Mouse (Mus musculus) spleen, postnatal 14 days (tissue): Measurements from ENCODE around the gene Nmrk1.

ENCODE experiments used
- DNase-seq, 2 experiments: peaks; one replicate each; pipeline ENCODE4 v3.0.0; 2021 to 2022; ENCODE audit warnings: low spot score in 2 of 2

Nmrk1 gene

DNA sequence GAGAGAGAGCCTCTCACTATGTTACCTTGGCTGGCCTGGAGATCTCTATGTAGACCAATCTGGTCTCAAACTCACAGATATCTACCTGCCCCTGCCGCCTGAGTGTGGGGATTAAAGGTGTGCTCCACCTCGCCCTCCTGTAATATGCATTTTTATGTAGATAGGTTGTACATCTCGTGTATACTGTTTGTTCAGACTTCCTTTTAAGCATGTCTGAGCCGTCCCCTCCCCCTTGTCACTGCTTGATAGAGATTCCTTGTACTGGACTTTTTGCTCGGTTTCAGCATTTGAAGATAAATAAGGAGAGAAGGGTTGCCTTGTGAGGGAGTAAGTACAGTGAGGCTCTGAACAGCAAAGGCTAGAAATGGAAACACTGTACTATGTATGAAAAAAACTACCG, 21.3 kb downstream of the Nmrk1 start:
- no peak for DNase-seq

DNA sequence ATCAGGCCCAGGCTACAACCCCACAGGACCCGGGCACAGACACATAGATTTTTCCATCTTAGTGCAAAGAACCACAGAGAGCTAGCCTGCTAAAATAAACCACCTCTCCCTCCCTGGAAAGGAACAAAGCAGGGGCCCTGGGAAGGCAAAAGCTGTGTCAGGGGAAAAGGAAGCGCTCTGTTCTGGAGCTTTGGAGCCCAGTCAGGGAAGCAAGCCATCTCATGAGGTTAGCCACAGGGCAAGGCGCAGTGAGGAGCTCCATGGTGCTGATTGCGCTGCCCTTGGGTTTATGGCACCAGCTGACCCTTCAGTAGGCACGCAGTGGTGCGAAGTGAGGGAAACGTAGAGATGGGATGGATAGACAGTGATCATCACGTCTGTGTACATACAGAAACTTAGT, 22.6 kb downstream of the Nmrk1 start:
- no peak for DNase-seq

DNA sequence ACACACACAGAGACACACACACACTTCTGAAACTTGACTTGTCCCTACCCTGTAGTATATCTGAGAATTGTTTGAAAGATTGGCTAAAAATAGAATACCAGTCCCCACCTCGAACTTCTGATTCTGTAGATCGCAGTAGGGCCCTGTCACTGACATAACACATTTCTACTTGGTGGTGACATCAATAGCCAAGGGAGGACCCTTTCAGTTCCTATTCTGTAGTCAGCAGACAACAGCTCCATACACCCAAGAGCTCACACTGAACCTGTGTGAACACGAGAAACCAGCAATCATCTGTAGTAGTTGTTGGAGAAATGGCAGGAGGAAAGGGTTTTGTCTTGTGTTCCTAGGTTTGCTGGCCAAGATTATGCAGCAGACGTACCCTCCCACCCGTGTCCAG, 23.2 kb downstream of the Nmrk1 start:
- no peak for DNase-seq

DNA sequence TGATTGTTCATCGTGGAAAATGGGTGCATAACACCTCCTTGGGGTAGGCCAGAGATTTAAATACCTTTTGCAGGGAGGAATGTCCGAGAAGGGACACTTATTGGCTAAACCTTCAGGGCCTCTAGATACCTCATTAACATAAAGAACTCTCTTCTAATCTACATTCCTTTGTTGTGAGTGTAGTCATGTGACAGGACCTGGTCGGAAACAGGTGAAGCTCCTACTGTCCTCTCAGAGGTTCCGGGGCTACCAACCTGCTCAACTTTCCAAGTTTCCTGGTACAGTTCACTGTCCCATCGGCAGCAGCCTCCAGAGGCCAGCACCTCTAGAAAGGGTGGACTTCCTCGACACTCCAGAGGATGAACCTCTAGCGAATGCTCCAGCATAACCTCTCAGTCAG, 24.2 kb downstream of the Nmrk1 start:
- no peak for DNase-seq

DNA sequence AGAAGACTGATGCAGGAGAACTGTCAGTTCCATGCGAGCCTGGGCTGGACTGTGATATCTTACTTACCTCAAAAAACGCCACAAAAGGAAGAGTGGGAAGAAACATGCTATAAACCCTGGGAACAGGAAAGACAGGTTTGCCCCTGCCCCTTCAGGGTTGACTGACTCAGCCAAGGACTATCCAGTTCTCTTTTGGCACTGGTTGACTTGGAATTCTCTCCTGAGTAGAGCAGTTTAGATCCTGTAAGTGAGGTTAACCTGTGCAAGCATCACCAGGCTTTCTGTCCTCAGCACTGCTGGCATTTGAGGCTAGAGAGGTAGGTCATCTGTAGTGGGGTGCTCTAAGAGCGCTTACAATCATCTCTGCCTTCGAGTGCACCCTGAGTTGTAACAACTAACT, 26.7 kb downstream of the Nmrk1 start:
- no peak for DNase-seq

DNA sequence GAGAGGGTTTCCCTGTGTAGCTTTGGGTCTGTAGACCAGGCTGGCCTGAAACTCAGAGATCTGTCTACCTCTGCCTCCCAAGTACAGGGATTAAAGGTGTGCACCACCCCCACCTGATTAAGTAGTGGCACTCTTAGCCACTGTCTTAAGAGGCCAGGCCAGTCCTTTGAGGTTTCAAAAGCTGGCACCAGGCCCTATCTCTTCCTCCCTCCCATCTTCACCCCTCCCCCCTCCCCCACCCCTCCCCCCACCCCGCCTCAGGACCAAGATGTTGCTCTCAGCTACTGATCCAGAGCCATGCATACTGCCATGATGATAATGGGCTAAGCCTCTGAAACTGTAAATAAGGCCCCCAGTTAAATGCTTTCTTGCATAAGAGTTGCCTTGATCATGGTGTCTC, 27.6 kb downstream of the Nmrk1 start:
- DNase-seq, result no peak

DNA sequence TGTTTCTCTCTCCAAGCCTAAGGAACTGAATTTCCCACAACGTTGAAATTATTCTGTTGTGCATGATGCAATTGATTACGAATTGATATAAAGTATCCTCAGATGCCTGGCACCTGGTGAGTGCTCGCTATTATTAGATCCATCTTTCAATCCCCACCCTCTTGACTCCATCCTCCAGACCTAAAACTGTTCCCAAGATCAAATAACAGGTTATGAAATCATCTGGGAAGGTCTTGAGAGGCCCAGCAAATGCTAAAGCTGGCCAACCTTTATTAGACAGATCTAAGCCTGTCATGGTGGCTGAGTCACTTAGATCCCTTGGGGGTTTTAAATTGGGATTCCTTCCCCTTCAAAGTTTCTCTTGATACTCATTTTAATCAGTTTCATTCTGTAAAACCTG, 28.7 kb downstream of the Nmrk1 start:
- no peak for DNase-seq

DNA sequence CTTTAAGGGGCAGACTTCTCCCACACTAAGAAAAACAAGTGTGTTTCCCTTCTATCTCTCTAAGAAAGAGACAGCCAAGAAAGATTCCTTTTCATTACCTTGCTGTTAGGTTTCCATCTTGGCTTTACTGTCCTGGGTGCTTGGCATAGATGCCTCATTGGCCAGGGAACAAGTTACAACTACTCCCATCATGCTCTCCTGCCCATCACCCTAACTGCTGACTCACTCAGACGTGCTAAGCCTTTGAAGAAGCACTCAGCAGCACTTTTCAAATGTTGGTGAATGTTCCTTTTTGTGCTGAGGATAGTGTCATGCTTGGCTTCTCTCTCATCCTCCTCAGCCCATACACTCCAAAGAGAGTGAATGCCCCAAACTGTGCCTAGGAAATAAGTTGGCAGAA, 29.9 kb downstream of the Nmrk1 start:
- DNase-seq, result no peak

DNA sequence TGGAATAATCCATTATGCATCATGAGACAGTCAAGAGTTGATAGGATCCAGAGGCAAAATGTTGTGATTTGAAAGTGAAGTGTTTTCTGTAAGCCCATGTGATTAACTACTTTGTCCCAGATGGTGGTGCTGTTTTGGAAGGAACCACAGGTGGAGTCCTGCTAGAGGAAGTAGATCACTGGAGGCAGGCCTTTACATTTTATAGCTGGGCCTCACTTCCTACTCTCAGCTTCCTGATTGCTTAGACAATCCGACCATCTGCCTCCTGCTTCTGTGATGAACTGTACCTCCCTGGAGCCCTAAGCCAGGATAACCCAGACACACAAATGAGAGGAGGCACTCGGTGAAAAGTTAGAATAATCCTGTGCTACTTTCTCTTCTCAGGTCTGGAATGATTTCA, 32.2 kb downstream of the Nmrk1 start:
- DNase-seq, result no peak

DNA sequence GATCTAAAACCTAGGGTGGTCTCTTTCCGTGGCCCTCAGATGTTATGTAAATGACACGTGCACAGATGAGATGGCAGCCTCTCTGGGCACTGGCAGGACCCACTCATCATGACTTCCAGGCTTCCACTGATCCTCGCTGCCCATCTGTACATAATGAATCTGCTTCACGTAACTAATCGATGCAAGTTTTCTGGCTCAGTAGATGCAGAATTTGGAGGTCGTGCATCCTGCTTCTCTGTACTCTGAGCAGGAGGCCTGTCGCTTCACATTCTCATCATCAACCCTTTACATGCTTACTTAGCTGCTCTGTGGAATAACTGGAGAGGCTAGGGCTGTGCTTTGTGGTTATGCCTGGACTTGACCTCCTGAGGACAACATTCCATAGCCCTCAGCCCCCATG, 35.2 kb downstream of the Nmrk1 start:
- DNase-seq, result no peak

DNA sequence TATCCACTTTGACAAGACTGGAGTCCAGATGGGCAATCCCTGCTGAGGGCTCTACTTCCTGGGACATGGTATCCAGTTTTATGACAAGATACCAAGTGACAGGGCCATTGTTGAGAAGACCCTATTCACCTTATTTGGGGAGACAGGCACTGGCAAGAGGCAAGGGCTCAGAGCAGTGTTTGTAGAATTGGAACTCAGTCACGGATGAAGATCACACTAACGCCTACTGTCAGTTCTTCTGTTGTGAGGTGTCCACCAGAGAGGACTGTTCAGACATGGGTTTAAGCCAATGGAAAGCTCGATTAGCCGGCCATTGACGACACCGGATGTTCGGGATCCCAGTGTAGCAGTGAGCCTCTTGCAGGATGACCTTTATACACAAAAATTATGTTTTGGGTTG, 37.8 kb downstream of the Nmrk1 start:
- DNase-seq, result no peak

DNA sequence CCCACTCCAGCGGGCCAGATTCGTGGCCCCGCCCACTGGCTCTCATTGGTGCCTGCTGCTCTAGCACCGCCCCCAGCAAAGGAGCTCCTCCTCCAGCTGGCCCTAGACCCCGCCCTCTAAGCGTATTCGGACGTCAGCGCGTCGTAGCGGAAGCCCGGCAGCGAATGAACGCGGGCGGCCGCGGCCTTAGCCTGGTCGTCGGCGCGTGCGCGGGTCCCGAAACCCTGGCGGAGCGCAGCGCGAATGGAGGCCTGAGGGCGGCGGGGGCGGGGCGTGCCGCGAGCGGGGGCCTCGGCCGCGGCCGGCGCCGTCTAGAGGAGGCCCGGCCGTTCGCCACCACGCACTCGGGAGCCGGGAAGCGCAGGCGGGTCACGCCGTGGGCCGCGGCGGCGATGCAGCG, 38.9 kb downstream of the Nmrk1 start, which contains the start of gene Carnmt1:
Gene Carnmt1, plus strand, starts transcription at position 157 of the 400 bp plus-strand sequence.
- DNase-seq, result peak; percentile 98

DNA sequence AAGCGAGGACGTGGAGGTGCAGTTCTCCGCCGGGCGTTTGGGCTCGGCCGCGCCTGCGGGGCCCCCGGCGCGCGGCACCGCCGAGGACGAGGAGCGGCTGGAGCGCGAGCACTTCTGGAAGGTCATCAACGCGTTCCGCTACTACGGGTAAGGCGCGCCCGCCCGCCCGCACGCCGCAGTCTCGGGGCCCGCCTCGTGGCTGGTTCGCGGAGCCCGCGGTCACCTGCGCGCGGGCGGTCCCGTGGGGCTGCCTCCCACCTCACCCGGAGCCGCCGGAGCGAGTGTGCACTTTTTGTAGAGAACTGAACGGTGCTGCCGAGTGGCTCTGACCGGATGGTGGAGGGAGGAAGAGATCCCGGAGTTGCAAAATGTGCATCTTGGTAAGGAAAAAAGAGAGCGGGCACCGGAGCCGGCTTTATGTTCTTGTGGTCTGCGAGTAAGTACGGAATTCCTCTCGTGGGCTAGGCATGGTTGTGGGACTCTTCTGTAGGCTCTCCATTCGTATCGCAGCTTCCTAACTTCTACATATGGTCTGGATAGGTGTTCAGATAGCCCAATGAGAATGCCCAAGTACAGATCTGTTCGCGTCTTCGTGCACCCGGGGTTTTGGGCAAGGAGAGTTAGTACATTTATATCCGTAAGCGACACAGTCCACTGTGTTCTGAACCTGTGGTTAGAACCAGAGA, 39.4 kb downstream of the Nmrk1 start:
- DNase-seq, result peak; percentile 29 to 40

DNA sequence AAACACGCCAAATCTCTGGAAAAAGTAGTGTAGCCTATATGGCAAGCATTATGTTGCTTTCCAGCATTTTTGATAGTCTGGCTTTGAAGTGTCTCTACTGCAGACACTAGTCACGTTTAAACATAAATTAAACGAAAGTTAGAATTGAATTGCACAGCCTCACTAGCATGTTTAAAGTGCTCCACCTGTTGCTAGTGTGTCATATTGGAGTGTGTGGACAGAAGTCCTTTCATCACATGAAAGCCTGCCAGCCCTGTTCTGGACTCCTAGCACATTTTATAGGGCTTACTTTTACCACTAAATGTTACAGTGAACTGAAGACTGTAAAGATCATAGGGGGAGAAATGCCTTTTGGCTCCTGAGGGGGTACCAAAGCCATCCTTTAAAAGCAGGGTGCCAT, 40.7 kb downstream of the Nmrk1 start:
- no peak for DNase-seq

DNA sequence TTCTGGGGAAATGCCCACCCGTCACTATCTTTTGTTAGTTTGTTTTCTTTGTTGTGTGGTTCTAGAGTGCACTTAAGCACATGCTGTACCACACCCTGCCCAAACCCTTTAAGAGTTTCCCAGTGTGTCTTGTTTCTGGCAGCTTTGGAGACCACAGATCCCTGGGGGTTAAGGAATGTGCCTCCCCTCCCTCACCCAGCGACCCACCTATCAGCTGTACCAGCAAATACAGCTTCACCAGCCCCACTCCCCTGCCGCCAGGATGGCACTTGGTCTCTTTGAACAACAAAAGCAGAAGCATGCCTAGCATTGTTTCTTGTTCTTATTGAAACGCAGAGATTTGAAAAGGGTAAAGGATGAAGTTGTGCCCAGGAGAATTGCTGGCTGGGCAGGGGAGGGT, 41.4 kb downstream of the Nmrk1 start:
- no peak for DNase-seq

DNA sequence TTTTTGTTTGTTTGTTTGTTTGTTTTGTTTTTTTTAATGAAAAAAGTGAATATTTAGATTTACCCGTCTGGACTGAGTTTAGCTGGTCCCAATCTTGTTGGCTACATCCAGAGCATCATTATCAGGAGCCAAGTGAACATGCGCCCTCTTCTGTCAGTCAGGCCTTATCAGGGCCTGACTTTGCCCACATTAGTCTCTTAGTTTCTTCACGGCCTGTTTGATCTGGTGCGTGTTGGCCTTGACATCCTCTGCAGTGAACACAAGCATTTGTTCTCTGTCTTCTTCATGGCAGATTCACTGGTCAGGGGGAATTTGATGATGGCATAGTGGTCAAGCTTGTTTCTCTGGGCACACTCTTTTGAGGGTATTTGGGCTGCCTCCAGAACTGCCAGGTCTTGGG, 50.4 kb downstream of the Nmrk1 start:
- DNase-seq, result no peak

DNA sequence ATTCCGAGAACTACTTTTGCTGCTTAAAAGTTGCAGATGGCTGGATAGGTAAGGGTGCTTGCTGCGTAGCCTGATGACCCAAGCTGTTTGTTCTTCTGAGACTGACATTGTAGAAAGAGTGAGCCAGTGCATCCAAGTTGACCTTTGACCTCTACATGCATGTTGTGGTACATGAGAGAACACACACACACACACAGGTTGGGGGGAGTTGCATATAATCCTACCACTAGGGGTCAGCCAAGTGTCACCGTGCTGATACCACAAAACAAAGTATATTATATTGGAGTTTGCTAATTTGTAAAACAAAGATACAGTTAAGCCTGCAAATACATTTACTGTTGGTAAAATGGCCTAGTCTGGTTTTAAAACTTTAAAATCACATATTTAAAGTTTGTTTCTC, 55.8 kb downstream of the Nmrk1 start:
- peak in 1 of 2 experiments; percentile 37 for DNase-seq

DNA sequence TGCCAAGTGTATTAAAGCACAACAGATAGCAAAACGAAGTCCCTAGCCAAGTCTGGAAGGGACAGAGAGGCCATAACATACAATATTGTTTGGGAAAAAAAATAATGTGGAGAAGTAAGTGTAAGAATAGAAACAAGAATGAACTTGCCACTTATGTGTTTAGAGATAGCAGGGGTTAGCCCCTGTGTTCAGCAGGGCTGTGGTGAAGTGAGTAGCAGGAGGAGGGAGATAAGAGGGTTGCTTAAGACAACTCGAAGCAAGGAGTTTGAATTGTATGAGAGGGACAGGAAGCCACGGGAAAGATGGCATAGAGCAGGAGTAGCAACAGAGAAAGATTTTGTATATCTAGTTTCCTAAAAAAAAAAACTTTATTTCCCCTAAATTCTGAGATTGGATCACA, 60.4 kb downstream of the Nmrk1 start:
- DNase-seq, result no peak

DNA sequence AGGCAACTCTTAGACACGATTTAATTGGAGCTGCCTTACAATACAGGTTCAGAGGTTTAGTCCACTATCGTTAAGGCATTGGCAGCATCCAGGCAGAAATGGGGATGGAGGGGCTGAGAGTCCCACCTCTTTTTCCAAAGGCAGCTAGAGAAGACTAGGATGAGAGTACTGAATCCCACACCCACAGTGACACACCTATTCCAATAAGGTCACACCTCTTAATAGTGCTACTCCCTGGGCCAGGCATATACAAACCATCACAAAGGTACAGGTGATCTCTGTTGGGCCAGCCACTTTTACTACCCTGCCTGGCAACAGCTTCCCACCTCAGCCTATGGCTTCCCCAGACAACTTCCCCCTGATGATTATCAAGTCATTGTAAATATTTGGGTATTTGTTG, 61.0 kb downstream of the Nmrk1 start:
- no peak for DNase-seq

DNA sequence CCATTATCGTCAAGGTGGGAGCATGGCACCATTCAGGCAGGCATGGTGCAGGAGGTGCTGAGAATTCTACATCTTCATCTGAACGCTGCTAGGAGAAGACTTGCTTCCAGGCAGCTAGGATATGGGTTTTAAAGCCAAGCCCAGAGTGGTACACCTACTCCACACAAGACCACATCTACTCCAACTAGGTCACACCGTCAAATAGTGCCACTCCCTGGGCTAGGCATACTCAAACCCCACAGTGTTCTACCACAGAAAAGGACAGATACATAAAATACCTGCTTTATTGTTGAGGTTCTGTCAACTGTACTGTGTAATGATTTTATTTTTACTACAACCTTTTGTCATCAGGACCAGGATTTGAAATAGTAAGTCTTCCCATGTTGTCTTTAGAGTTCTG, 63.4 kb downstream of the Nmrk1 start:
- no peak for DNase-seq

DNA sequence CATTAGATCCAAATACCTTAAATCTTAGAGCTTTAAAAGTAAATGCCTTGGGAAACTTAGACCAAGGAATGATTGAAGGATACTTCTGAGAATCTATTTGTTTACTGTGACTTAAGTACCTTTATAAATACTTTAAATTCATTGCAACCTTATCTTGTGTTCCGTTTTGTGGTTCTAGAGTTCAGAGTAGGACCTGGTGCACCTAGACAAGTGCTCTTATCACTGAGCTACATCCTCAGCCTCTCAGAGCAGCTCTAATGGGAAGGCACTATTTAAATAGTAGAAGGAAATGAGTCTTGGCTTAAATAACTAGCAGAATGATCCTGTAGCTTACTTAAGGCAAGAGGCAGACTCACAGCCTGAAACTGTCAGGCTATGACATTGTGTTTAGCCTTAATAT, 63.8 kb downstream of the Nmrk1 start:
- no peak for DNase-seq
